Mouse (Mus musculus) myocyte (in vitro differentiated cells): ENCODE measurements at regions not wholly inside any gene's neighbourhood (a gene's known extent, or its start where the extent isn't known, plus 50 kb on each side); places are given as distances from the start of the nearest gene placed in this dataset.

ENCODE experiments used
- CEBPB ChIP-seq: IDR thresholded peaks from 2 replicates; pipeline ENCODE4 v1.6.1; 2011; ENCODE audit warnings: mild to moderate bottlenecking, moderate library complexity; ENCODE audit not compliant: poor library complexity, insufficient read depth, severe bottlenecking
- E2F4 ChIP-seq: IDR thresholded peaks from one replicate; pipeline ENCODE4 v1.6.1; 2011; ENCODE audit warnings: mild to moderate bottlenecking, control low read depth, moderate library complexity; ENCODE audit not compliant: insufficient read depth
- MYOG ChIP-seq, 3 experiments: IDR thresholded peaks; one replicate each; pipeline ENCODE4 v1.6.1; 2011; ENCODE audit warnings: control low read depth in 2 of 3, low read depth in 2 of 3, mild to moderate bottlenecking in 2 of 3; ENCODE audit not compliant: insufficient read length in 2 of 3, control insufficient read depth in 1 of 3, insufficient read depth in 1 of 3
- POLR2A ChIP-seq: IDR thresholded peaks from one replicate; pipeline ENCODE4 v1.6.1; 2011; ENCODE audit warnings: low read depth, mild to moderate bottlenecking, control low read depth, moderate library complexity; ENCODE audit not compliant: insufficient read length
- POLR2AphosphoS2 ChIP-seq: IDR thresholded peaks from one replicate; pipeline ENCODE4 v1.6.1; 2011; ENCODE audit warnings: low read depth, control low read depth; ENCODE audit not compliant: insufficient read length
- TCF3 ChIP-seq: IDR thresholded peaks from one replicate; pipeline ENCODE4 v1.6.1; 2011; ENCODE audit warnings: low read depth, control low read depth; ENCODE audit not compliant: insufficient read length
- USF1 ChIP-seq: IDR thresholded peaks from one replicate; pipeline ENCODE4 v1.6.1; 2011; ENCODE audit warnings: low read depth, mild to moderate bottlenecking, control low read depth, moderate library complexity

GRCm38 (mm10) chr4:22208531-22208930 lies 148.8 kb upstream of the Fbxl4 start:
- TF ChIP-seq E2F4 (no peak), MYOG (IDR thresholded peaks at IDR 0.05; ENCODE audit: control insufficient read depth in 1 of 3, insufficient read depth in 1 of 3, insufficient read length in 2 of 3, low read depth in 2 of 3) (no peak), TCF3 (no peak), POLR2AphosphoS2 (no peak), CEBPB (no peak), POLR2A (no peak), USF1 (no peak)
